Mouse (Mus musculus) heart, postnatal 0 days (tissue): ENCODE results near the gene Ssc4d.

ENCODE experiments used
- CTCF ChIP-seq: IDR thresholded peaks from 2 replicates; pipeline ENCODE4 v1.5.1; 2016; ENCODE audit warnings: antibody characterized with exemption, control low read depth, low read depth
- EP300 ChIP-seq: IDR thresholded peaks from 2 replicates; pipeline ENCODE4 v1.6.1; 2016; ENCODE audit warnings: antibody characterized with exemption, low read depth

- TF ChIP-seq CTCF (no peak), EP300 (no peak)
Observed at GRCm38 (mm10) chr5:135962125-135962491, 12.2 kb downstream of the Ssc4d start.
